Mouse (Mus musculus) liver, adult 2 months (tissue): ENCODE data around the gene Olfr1132. TPM values are rescaled to one million over a fixed set of nuclear protein-coding genes. Genes with fewer than 3 reads are reported as not detected.
"Not testable (repeated sequence)": the region's sequence is repeated elsewhere in the genome, so short reads cannot be mapped to it uniquely, and the experiment has no call there.

ENCODE experiments used
- DNase-seq: peaks from one replicate; pipeline ENCODE4 v3.0.0-alpha.2; 2011; ENCODE audit warnings: low read depth, low spot score; ENCODE audit errors: extremely low read depth
- H3K27ac ChIP-seq: fragments of 200-500 bp; replicated peaks from 2 replicates; pipeline ENCODE4 v1.5.1; 2012; ENCODE audit warnings: low read depth, mild to moderate bottlenecking, control low read depth, inconsistent platforms, low read length; ENCODE audit not compliant: insufficient read depth
- H3K27me3 ChIP-seq: fragments of 200-500 bp; 2 replicates; pipeline ENCODE4 v1.6.1; 2012; ENCODE audit warnings: mild to moderate bottlenecking, moderate library complexity, low read length, inconsistent platforms; ENCODE audit not compliant: control insufficient read depth, insufficient read depth
- H3K36me3 ChIP-seq: fragments of 200-500 bp; 2 replicates; pipeline ENCODE4 v1.6.1; 2012; ENCODE audit warnings: low read length, inconsistent platforms; ENCODE audit not compliant: control insufficient read depth, insufficient read depth
- H3K4me1 ChIP-seq: fragments of 200-500 bp; 2 replicates; pipeline ENCODE4 v1.6.1; 2011; ENCODE audit warnings: low read length; ENCODE audit not compliant: control insufficient read depth, insufficient read depth
- H3K4me3 ChIP-seq: fragments of 200-500 bp; 2 replicates; pipeline ENCODE4 v1.5.1; 2011; ENCODE audit warnings: low read depth, mild to moderate bottlenecking, control low read depth, low read length, moderate library complexity; ENCODE audit not compliant: insufficient read depth
- H3K79me2 ChIP-seq: fragments of 200-500 bp; 2 replicates; pipeline ENCODE4 v1.6.1; 2012; ENCODE audit warnings: inconsistent platforms, mild to moderate bottlenecking, low read length, moderate library complexity; ENCODE audit not compliant: control insufficient read depth, insufficient read depth
- H3K9ac ChIP-seq: fragments of 200-500 bp; 2 replicates; pipeline ENCODE4 v1.6.1; 2012; ENCODE audit warnings: low read depth, mild to moderate bottlenecking, control low read depth, inconsistent platforms, low read length
- CTCF ChIP-seq: fragments of 200-500 bp; IDR thresholded peaks from 2 replicates; pipeline ENCODE4 v1.5.1; 2011; ENCODE audit warnings: low read depth, low read length, control low read depth
- POLR2A ChIP-seq: fragments of 200-500 bp; IDR thresholded peaks from 2 replicates; pipeline ENCODE4 v1.6.1; 2011; ENCODE audit warnings: low read length, control low read depth; ENCODE audit not compliant: insufficient read depth; ENCODE audit errors: extremely low read depth
- WGBS: fragments of 180-500 bp; shearing (Covaris S2); methylation state at CpG from one replicate; pipeline ENCODE4 v1.1.7; 2018; 5-methylcytosine and 5-hydroxymethylcytosine counted together
- polyA plus RNA-seq: library from polyadenylated mRNA; depleted of rRNA; stranded (reverse); fragments of >200 nt; gene quantifications from 2 replicates; pipeline ENCODE4 v1.2.3, GENCODE M21; 2012; rRNA removed
- total RNA-seq: library from RNA; depleted of rRNA; stranded (reverse); fragments of >200 nt; gene quantifications from 2 replicates; pipeline ENCODE4 v1.2.3, GENCODE M21; 2014; rRNA removed

The Olfr1132 gene
- not detected in 2 replicates for total RNA-seq
- not detected in 2 replicates for polyA plus RNA-seq

- Histone ChIP-seq H3K36me3 (no peaks in the 10 kb centered on the region), H3K27me3 (no peaks in the 10 kb centered on the region), H3K4me1 (no peaks in the 10 kb centered on the region), H3K9ac (no peak within 1 kb of the TSS), H3K27ac (no peak within 1 kb of the TSS), H3K79me2 (no peaks in the 10 kb centered on the region), H3K4me3 (no peak within 1 kb of the TSS)
- no peak for DNase-seq
- TF ChIP-seq CTCF (no peak), POLR2A (no peak)
These were observed at the start of gene Olfr1132 for GRCm38 (mm10) chr2:87637435-87637834. Gene Olfr1132, minus strand, starts transcription at chr2:87637535.

GRCm38 (mm10) chr2:87673564-87673963, 36.2 kb upstream of the Olfr1132 start, which contains the start of gene Olfr1135:
Gene Olfr1135, minus strand, starts transcription at chr2:87673664.
- no peak within 1 kb of the TSS for H3K27ac ChIP-seq
- no peaks in the 10 kb centered on the region for H3K4me1 ChIP-seq
- WGBS, result 6% methylated on average over 1 of the region's 1 CpGs
- no peaks in the 10 kb centered on the region for H3K27me3 ChIP-seq
- no peak for DNase-seq
- H3K79me2 ChIP-seq, result no peaks in the 10 kb centered on the region
- TF ChIP-seq CTCF (no peak), POLR2A (no peak)
- no peaks in the 10 kb centered on the region for H3K36me3 ChIP-seq
- H3K4me3 ChIP-seq, result no peak within 1 kb of the TSS
- no peak within 1 kb of the TSS for H3K9ac ChIP-seq

GRCm38 (mm10) chr2:87658360-87658759, 21.0 kb upstream of the Olfr1132 start, which contains the start of gene Olfr1134:
Gene Olfr1134, minus strand, starts transcription at chr2:87658460.
- whole genome bisulfite sequencing, result 71% methylated on average over 2 of the region's 2 CpGs
- Histone ChIP-seq H3K27ac (no peak within 1 kb of the TSS), H3K4me3 (no peak within 1 kb of the TSS), H3K79me2 (no peaks in the 10 kb centered on the region), H3K4me1 (no peaks in the 10 kb centered on the region), H3K36me3 (no peaks in the 10 kb centered on the region), H3K9ac (no peak within 1 kb of the TSS), H3K27me3 (no peaks in the 10 kb centered on the region)
- no peak for DNase-seq
- no peak for TF ChIP-seq POLR2A
- TF ChIP-seq CTCF, result no peak

GRCm38 (mm10) chr2:87647274-87647673, 9.9 kb upstream of the Olfr1132 start, which contains the start of gene Olfr1133:
Gene Olfr1133, minus strand, starts transcription at chr2:87647374.
- H3K9ac ChIP-seq, result no peak within 1 kb of the TSS
- TF ChIP-seq CTCF (no peak), POLR2A (no peak)
- no peaks in the 10 kb centered on the region for H3K27me3 ChIP-seq
- no peak within 1 kb of the TSS for H3K4me3 ChIP-seq
- no peaks in the 10 kb centered on the region for H3K36me3 ChIP-seq
- DNase-seq, result no peak
- H3K27ac ChIP-seq, result no peak within 1 kb of the TSS
- H3K4me1 ChIP-seq, result no peaks in the 10 kb centered on the region
- no peaks in the 10 kb centered on the region for H3K79me2 ChIP-seq

- H3K79me2 ChIP-seq, result no peaks in the 10 kb centered on the region
- no peak overlapping the region for H3K9ac ChIP-seq
- no peak for TF ChIP-seq CTCF
- no peak for TF ChIP-seq POLR2A
- no peaks in the 10 kb centered on the region for H3K36me3 ChIP-seq
- H3K27me3 ChIP-seq, result no peaks in the 10 kb centered on the region
- H3K27ac ChIP-seq, result no peak overlapping the region
- H3K4me3 ChIP-seq, result no peak overlapping the region
- no peak for DNase-seq
- H3K4me1 ChIP-seq, result no peaks in the 10 kb centered on the region
These were observed 5.1 kb upstream of the Olfr1132 start for GRCm38 (mm10) chr2:87642441-87642840.

GRCm38 (mm10) chr2:87626804-87627203, 10.5 kb downstream of the Olfr1132 start, which contains the start of gene Olfr1131:
Gene Olfr1131, plus strand, starts transcription at chr2:87627104.
- no peak for TF ChIP-seq POLR2A
- TF ChIP-seq CTCF, result no peak
- Histone ChIP-seq H3K36me3 (no peaks in the 10 kb centered on the region), H3K4me3 (no peak within 1 kb of the TSS), H3K27me3 (no peaks in the 10 kb centered on the region), H3K27ac (no peak within 1 kb of the TSS), H3K9ac (no peak within 1 kb of the TSS), H3K4me1 (no peaks in the 10 kb centered on the region), H3K79me2 (no peaks in the 10 kb centered on the region)
- no peak for DNase-seq
- WGBS, result 53% methylated on average over 3 of the region's 3 CpGs

GRCm38 (mm10) chr2:87605912-87606311, 31.4 kb downstream of the Olfr1132 start, which contains the start of gene Olfr1130:
Gene Olfr1130, plus strand, starts transcription at chr2:87606212.
- not testable (repeated sequence) for H3K36me3 ChIP-seq, H3K4me1 ChIP-seq, H3K27me3 ChIP-seq, H3K79me2 ChIP-seq, DNase-seq, H3K27ac ChIP-seq, H3K4me3 ChIP-seq, H3K9ac ChIP-seq
